In genomic region chr3:116713031-116713430, GRCm38 (mm10) we compare ENCODE assay signal across 10 mouse cellular contexts. TPM values are rescaled to one million over a fixed set of nuclear protein-coding genes. Genes with fewer than 3 reads are reported as not detected.
DNase-seq lines count a peak whose midpoint lies in the region; ATAC-seq and TF ChIP-seq lines count a peak whose summit lies in the region.
"Had no signal": no experiment of that assay in that cellular context is flagged by ENCODE, and none has a peak within 500 bp of the region (broad histone marks: within the 10 kb centered on the region; RNA-seq: fewer than 3 reads in every experiment).

No protein-coding gene starts in this region.

- peak overlapping the region; percentile 82 for H3K4me2 ChIP-seq in embryonic facial prominence, embryonic 14.5 days (ENCODE audit: low read depth, low read length)
- peak overlapping the region; percentile 83 for H3K4me2 ChIP-seq in intestine, postnatal 0 days (replicated peaks; ENCODE audit: low read depth)
- H3K4me2 ChIP-seq in midbrain, embryonic 15.5 days, result peak overlapping the region; percentile 61

- no peaks in the 10 kb centered on the region for H3K9me3 ChIP-seq in embryonic facial prominence, embryonic 14.5 days (ENCODE audit: control insufficient read depth, low read length)
- no peaks in the 10 kb centered on the region for H3K9me3 ChIP-seq in intestine, postnatal 0 days (ENCODE audit: control insufficient read depth)
- no peaks in the 10 kb centered on the region for H3K9me3 ChIP-seq in midbrain, embryonic 15.5 days

- DNase-seq in kidney, adult 9 months, result peak; percentile 81
- no peak for DNase-seq in kidney, postnatal 10 days
- no peak for DNase-seq in embryonic facial prominence, embryonic 14.5 days (ENCODE audit: low spot score)
- no peak for DNase-seq in urinary bladder, postnatal 36 days (ENCODE audit: low spot score in 2 of 2)
- DNase-seq in adrenal gland, adult 8-10 months, result no peak
- no peak for DNase-seq in gastrocnemius, adult 8-10 months (ENCODE audit: low spot score in 2 of 2)
- DNase-seq: gastrocnemius, postnatal 25 days had no signal

- no peak for TF ChIP-seq CTCF in intestine, postnatal 0 days (IDR thresholded peaks at IDR 0.05; ENCODE audit: low read depth)

- peaks cover 10% of the 10 kb centered on the region for H3K4me1 ChIP-seq in embryonic facial prominence, embryonic 14.5 days (ENCODE audit: control insufficient read depth, insufficient read depth, low read length)
- peaks cover 8% of the 10 kb centered on the region; the same call in 1 of the 2 replicates for H3K4me1 ChIP-seq in intestine, postnatal 0 days (replicated peaks; ENCODE audit: control insufficient read depth, insufficient read depth, low read length)
- peaks cover 11% of the 10 kb centered on the region for H3K4me1 ChIP-seq in midbrain, embryonic 15.5 days

- H3K9ac ChIP-seq in embryonic facial prominence, embryonic 14.5 days (ENCODE audit: low read depth, low read length), result peak overlapping the region; percentile 97; the same call in 1 of the 2 replicates
- H3K9ac ChIP-seq in intestine, postnatal 0 days (ENCODE audit: low read depth, low read length), result peak overlapping the region; percentile 99
- H3K9ac ChIP-seq in midbrain, embryonic 15.5 days, result peak overlapping the region; percentile 93; the same call in 1 of the 2 replicates

- 26% methylated on average over 5 of the region's 5 CpGs for WGBS in embryonic facial prominence, embryonic 14.5 days
- 22% methylated on average over 5 of the region's 5 CpGs for WGBS in intestine, postnatal 0 days
- WGBS in midbrain, embryonic 15.5 days, result 41% methylated on average over 5 of the region's 5 CpGs

- no peaks in the 10 kb centered on the region for H3K27me3 ChIP-seq in embryonic facial prominence, embryonic 14.5 days (replicated peaks; ENCODE audit: control insufficient read depth, insufficient read depth, low read length)
- no peaks in the 10 kb centered on the region for H3K27me3 ChIP-seq in intestine, postnatal 0 days (replicated peaks; ENCODE audit: control insufficient read depth, insufficient read depth, low read length)
- no peaks in the 10 kb centered on the region for H3K27me3 ChIP-seq in midbrain, embryonic 15.5 days (replicated peaks)

- H3K27ac ChIP-seq in embryonic facial prominence, embryonic 14.5 days (replicated peaks; ENCODE audit: low read depth, low read length), result no peak overlapping the region
- no peak overlapping the region for H3K27ac ChIP-seq in intestine, postnatal 0 days (ENCODE audit: low read depth, low read length)
- no peak overlapping the region for H3K27ac ChIP-seq in midbrain, embryonic 15.5 days

- no peak for ATAC-seq in embryonic facial prominence, embryonic 14.5 days (ENCODE audit: low read depth)
- no peak for ATAC-seq in intestine, postnatal 0 days
- ATAC-seq in midbrain, embryonic 15.5 days (replicated peaks), result no peak

- no peaks in the 10 kb centered on the region for H3K36me3 ChIP-seq in embryonic facial prominence, embryonic 14.5 days (ENCODE audit: control insufficient read depth, insufficient read depth, low read length)
- H3K36me3 ChIP-seq in intestine, postnatal 0 days (ENCODE audit: control insufficient read depth, insufficient read depth), result no peaks in the 10 kb centered on the region
- H3K36me3 ChIP-seq in midbrain, embryonic 15.5 days (replicated peaks), result no peaks in the 10 kb centered on the region

- H3K4me3 ChIP-seq in embryonic facial prominence, embryonic 14.5 days (ENCODE audit: low read depth, low read length), result peak overlapping the region; percentile 96
- peak overlapping the region; percentile 98 for H3K4me3 ChIP-seq in intestine, postnatal 0 days (ENCODE audit: low read depth, low read length)
- peak overlapping the region; percentile 89 for H3K4me3 ChIP-seq in midbrain, embryonic 15.5 days

RNA-seq across cellular contexts. Expression of gene Slc35a3, which starts 0.4 kb away (rescaled TPM):
- polyA plus RNA-seq in embryonic facial prominence, embryonic 14.5 days (2014; fragmentation: Nextera tagmentation; extraction: Ambion mirVana), result 9.4 and 9.8 TPM in 2 replicates
- 19.1 and 20.0 TPM in 2 replicates for polyA plus RNA-seq in intestine, postnatal 0 days (2015; fragmentation: Nextera tagmentation; extraction: Ambion mirVana)
- 8.1 and 8.5 TPM in 2 replicates for polyA plus RNA-seq in midbrain, embryonic 15.5 days (2015; fragmentation: Nextera tagmentation; extraction: Ambion mirVana)
- 10 to 100 TPM; 24.5 to 30.0 (median 28.0) TPM for total RNA-seq in adrenal gland, adult 8-10 months (2022)
- 1 to 10 TPM; 5.0 to 7.6 (median 5.9) TPM for total RNA-seq in gastrocnemius, adult 8-10 months (2022)

RNA-seq across cellular contexts. Expression of gene Gm43191, which starts 32.0 kb away (rescaled TPM):
- polyA plus RNA-seq in embryonic facial prominence, embryonic 14.5 days (2014; fragmentation: Nextera tagmentation; extraction: Ambion mirVana), result not detected in 2 replicates
- not detected in 2 replicates for polyA plus RNA-seq in intestine, postnatal 0 days (2015; fragmentation: Nextera tagmentation; extraction: Ambion mirVana)
- polyA plus RNA-seq in midbrain, embryonic 15.5 days (2015; fragmentation: Nextera tagmentation; extraction: Ambion mirVana), result not detected in 2 replicates
- total RNA-seq in adrenal gland, adult 8-10 months (2022), result not detected
- total RNA-seq in gastrocnemius, adult 8-10 months (2022), result 1 to 10 TPM in 1 of 4 experiments, under 1 TPM in 1, not detected in 2; 0.88 to 1.6 TPM
- total RNA-seq: gastrocnemius, postnatal 25 days had no signal
- polyA plus RNA-seq: spleen, adult 2 months had no signal

RNA-seq across cellular contexts. Expression of gene Mfsd14a, which starts 50.6 kb away (rescaled TPM):
- polyA plus RNA-seq in embryonic facial prominence, embryonic 14.5 days (2014; fragmentation: Nextera tagmentation; extraction: Ambion mirVana), result 77.5 and 86.2 TPM in 2 replicates
- 39.4 and 40.0 TPM in 2 replicates for polyA plus RNA-seq in intestine, postnatal 0 days (2015; fragmentation: Nextera tagmentation; extraction: Ambion mirVana)
- 62.9 and 64.0 TPM in 2 replicates for polyA plus RNA-seq in midbrain, embryonic 15.5 days (2015; fragmentation: Nextera tagmentation; extraction: Ambion mirVana)
- total RNA-seq in adrenal gland, adult 8-10 months (2022), result 10 to 100 TPM; 53.3 to 62.0 (median 60.8) TPM
- 10 to 100 TPM in 1 of 4 experiments, 1 to 10 TPM in 3; 7.2 to 11.9 (median 9.3) TPM for total RNA-seq in gastrocnemius, adult 8-10 months (2022)
